Mouse (Mus musculus): Measurements from ENCODE around the gene Sox9.

Sox9 gene

GRCm38 (mm10) chr11:112781994-112782356, at the start of gene Sox9:
TSS of gene Sox9 (plus strand) at chr11:112782224.
- DNase-seq (ENCODE audit: low spot score) = peak; percentile 51

- DNase-seq (ENCODE audit: low spot score) = peak; percentile 54
These were observed 49.6 kb upstream of the Sox9 start for GRCm38 (mm10) chr11:112732401-112732800.

- DNase-seq (ENCODE audit: low spot score) = no peak
These were observed 45.0 kb upstream of the Sox9 start for GRCm38 (mm10) chr11:112737071-112737470.

- DNase-seq (ENCODE audit: low spot score) = no peak
These were observed 42.3 kb upstream of the Sox9 start for GRCm38 (mm10) chr11:112739681-112740080.

GRCm38 (mm10) chr11:112756516-112756915, 25.5 kb upstream of the Sox9 start:
- no peak for DNase-seq (ENCODE audit: low spot score)

- no peak for DNase-seq (ENCODE audit: low spot score)
These were observed 24.0 kb upstream of the Sox9 start for GRCm38 (mm10) chr11:112758056-112758455.

- DNase-seq (ENCODE audit: low spot score) = no peak
These were observed 15.1 kb upstream of the Sox9 start for GRCm38 (mm10) chr11:112766956-112767355.

GRCm38 (mm10) chr11:112767531-112768041, 14.4 kb upstream of the Sox9 start:
- DNase-seq (ENCODE audit: low spot score) = no peak

- no peak for DNase-seq (ENCODE audit: low spot score)
These were observed 9.2 kb upstream of the Sox9 start for GRCm38 (mm10) chr11:112772791-112773355.

- peak; percentile 38 for DNase-seq (ENCODE audit: low spot score)
These were observed 2.3 kb upstream of the Sox9 start for GRCm38 (mm10) chr11:112779762-112780161.

GRCm38 (mm10) chr11:112780394-112780920, 1.6 kb upstream of the Sox9 start:
- no peak for DNase-seq (ENCODE audit: low spot score)

- DNase-seq (ENCODE audit: low spot score) = peak; percentile 7
These were observed 751 bp upstream of the Sox9 start for GRCm38 (mm10) chr11:112781035-112781911.

GRCm38 (mm10) chr11:112782357-112783121, 515 bp downstream of the Sox9 start:
- DNase-seq (ENCODE audit: low spot score) = no peak

GRCm38 (mm10) chr11:112783401-112784346, 1.6 kb downstream of the Sox9 start:
- DNase-seq (ENCODE audit: low spot score) = no peak

- no peak for DNase-seq (ENCODE audit: low spot score)
These were observed 2.4 kb downstream of the Sox9 start for GRCm38 (mm10) chr11:112784347-112784902.

- DNase-seq (ENCODE audit: low spot score) = no peak
These were observed 2.9 kb downstream of the Sox9 start for GRCm38 (mm10) chr11:112784903-112785381.

GRCm38 (mm10) chr11:112785581-112785980, 3.6 kb downstream of the Sox9 start:
- DNase-seq (ENCODE audit: low spot score) = no peak

GRCm38 (mm10) chr11:112786427-112786826, 4.4 kb downstream of the Sox9 start:
- DNase-seq (ENCODE audit: low spot score) = no peak

- DNase-seq (ENCODE audit: low spot score) = no peak
These were observed 6.3 kb downstream of the Sox9 start for GRCm38 (mm10) chr11:112788296-112788695.

GRCm38 (mm10) chr11:112796379-112796778, 14.4 kb downstream of the Sox9 start:
- no peak for DNase-seq (ENCODE audit: low spot score)
